Mouse (Mus musculus): Measurements from ENCODE around the gene Rnpepl1.
A peak's percentile ranks its signal among the peaks of the same experiment; 100 is the strongest.

DNA sequence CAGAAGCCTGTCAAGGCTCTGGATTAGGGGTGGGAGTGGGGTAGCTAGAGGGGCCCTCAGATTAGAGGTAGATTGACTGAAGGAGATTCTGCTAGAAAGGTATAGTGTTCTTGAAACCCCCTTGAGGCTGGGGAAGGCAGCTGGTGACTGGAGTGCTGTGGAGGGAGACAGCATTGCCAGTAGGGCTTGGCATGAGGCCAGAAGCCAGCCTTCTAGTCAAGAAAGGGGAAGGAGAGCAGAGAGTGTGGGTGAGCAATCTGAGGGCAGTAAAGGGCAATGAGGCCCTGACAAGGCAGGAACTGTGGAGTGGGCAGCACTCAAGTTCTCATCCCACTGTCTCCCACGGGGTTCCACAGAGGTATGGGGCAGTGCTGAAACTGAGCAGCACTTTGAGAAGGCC, 62.3 kb downstream of the Rnpepl1 start:
- TF ChIP-seq CTCF (IDR thresholded peaks at IDR 0.05) (peak; percentile 21; the same call in 1 of the 2 replicates), EP300 (IDR thresholded peaks at IDR 0.05) (no peak)
